19 mouse cellular contexts compared by ENCODE assay signal in the genomic region with DNA sequence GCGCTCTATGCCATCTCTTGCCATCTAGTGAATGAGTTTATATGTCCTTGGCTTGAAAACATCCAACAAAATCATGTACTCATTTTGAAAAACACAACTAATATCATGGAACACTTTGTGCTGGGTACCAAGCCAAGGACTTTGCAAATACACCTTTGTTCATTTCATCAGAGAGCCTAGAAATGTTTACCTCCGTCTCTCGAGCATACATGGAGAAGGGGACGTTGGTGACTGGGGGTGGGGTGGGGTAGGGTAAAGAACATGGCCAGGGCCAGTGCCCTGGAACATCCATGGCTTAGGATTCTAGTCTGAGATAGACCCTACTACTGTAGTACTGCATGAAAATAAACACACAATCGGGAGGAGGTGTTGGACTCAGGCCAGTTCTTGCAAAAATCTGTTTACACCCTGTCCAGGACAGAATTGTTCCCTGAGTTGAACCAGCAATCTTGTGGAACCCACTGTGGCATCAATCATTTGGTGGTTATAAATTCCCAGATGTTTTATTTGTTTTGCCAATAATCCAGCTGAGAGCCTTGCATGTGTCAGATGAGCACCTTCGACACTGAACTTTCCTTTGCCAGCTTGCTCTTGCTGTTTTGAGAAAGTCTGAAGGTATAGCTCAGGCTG. TPM values are rescaled to one million over a fixed set of nuclear protein-coding genes. Genes with fewer than 3 reads are reported as not detected.
"Had no signal": no experiment of that assay in that cellular context is flagged by ENCODE, and none has a peak within 500 bp of the region (broad histone marks: within the 10 kb centered on the region; RNA-seq: fewer than 3 reads in every experiment).

No protein-coding gene starts in this region.

- DNase-seq: kidney, postnatal 10 days; left cerebral cortex, postnatal 4 days; thymus, adult 18-20 months; thymus, postnatal 25 days had no signal

- H3K9me3 ChIP-seq: intestine, embryonic 15.5 days; limb, embryonic 13.5 days; midbrain, embryonic 15.5 days; neural tube, embryonic 12.5 days had no signal

- H3K9ac ChIP-seq: intestine, embryonic 15.5 days; limb, embryonic 13.5 days; liver, embryonic 14.5 days; midbrain, embryonic 15.5 days; neural tube, embryonic 12.5 days had no signal

- H3K4me1 ChIP-seq: limb, embryonic 13.5 days; midbrain, embryonic 15.5 days; neural tube, embryonic 12.5 days had no signal

- H3K4me3 ChIP-seq: intestine, embryonic 15.5 days; limb, embryonic 13.5 days; megakaryocyte, embryonic 14.5 days; midbrain, embryonic 15.5 days; neural tube, embryonic 12.5 days had no signal

- H3K27ac ChIP-seq: intestine, embryonic 15.5 days; limb, embryonic 13.5 days; liver, embryonic 14.5 days; macrophage; midbrain, embryonic 15.5 days; neural tube, embryonic 12.5 days had no signal

- H3K36me3 ChIP-seq: intestine, embryonic 15.5 days; limb, embryonic 13.5 days; midbrain, embryonic 15.5 days; neural tube, embryonic 12.5 days had no signal

- ATAC-seq: intestine, embryonic 15.5 days; midbrain, embryonic 15.5 days had no signal

- H3K4me2 ChIP-seq: intestine, embryonic 15.5 days; limb, embryonic 13.5 days; midbrain, embryonic 11.5 days; midbrain, embryonic 15.5 days; neural tube, embryonic 12.5 days had no signal

- H3K27me3 ChIP-seq: intestine, embryonic 15.5 days; limb, embryonic 13.5 days; midbrain, embryonic 15.5 days; neural tube, embryonic 12.5 days had no signal

RNA-seq across cellular contexts. Expression of a gene that starts 5.8 kb away (rescaled TPM):
- total RNA-seq: layer of hippocampus, adult 8-10 months; layer of hippocampus, postnatal 14 days; left cerebral cortex, adult 18-20 months; left cerebral cortex, postnatal 10 days; left cerebral cortex, postnatal 4 days; monocyte, adult 5-6 weeks had no signal
- polyA plus RNA-seq: large intestine, adult 2 months; liver, embryonic 14.5 days; urinary bladder, adult 2 months had no signal
